Mouse (Mus musculus) kidney, embryonic 16.5 days (tissue): ENCODE data around the gene Phf11b. TPM values are rescaled to one million over a fixed set of nuclear protein-coding genes. Genes with fewer than 3 reads are reported as not detected.
"Not testable (repeated sequence)": the region's sequence is repeated elsewhere in the genome, so short reads cannot be mapped to it uniquely, and the experiment has no call there.

Experiments
- ATAC-seq: fragments of 200-750 bp; cut with Nextera tagmentation; 2 replicates; pipeline ENCODE4 v1.8.0; 2017; ENCODE audit warnings: moderate TSS enrichment; ENCODE audit not compliant: low FRiP score, low TSS enrichment
- H3K27ac ChIP-seq: fragments of 300-500 bp; sonication (generic); 2 replicates; pipeline ENCODE4 v1.5.1; 2014; ENCODE audit warnings: low read length
- H3K27me3 ChIP-seq: fragments of 300-500 bp; sonication (generic); 2 replicates; pipeline ENCODE4 v1.6.1; 2014; ENCODE audit warnings: low read length, control low read depth, mixed read lengths; ENCODE audit not compliant: insufficient read depth
- H3K36me3 ChIP-seq: fragments of 300-500 bp; sonication (generic); 2 replicates; pipeline ENCODE4 v1.6.1; 2014; ENCODE audit warnings: low read length, control low read depth, mixed read lengths; ENCODE audit not compliant: insufficient read depth
- H3K4me1 ChIP-seq: fragments of 300-500 bp; sonication (generic); 2 replicates; pipeline ENCODE4 v1.6.1; 2014; ENCODE audit warnings: low read length, control low read depth, mixed read lengths; ENCODE audit not compliant: insufficient read depth
- H3K4me2 ChIP-seq: fragments of 300-500 bp; sonication (generic); replicated peaks from 2 replicates; pipeline ENCODE4 v1.6.1; 2014; ENCODE audit warnings: low read depth, low read length
- H3K4me3 ChIP-seq: fragments of 300-500 bp; sonication (generic); 2 replicates; pipeline ENCODE4 v1.5.1; 2014; ENCODE audit warnings: mild to moderate bottlenecking, low read length
- H3K9ac ChIP-seq: fragments of 300-500 bp; sonication (generic); replicated peaks from 2 replicates; pipeline ENCODE4 v1.6.1; 2014; ENCODE audit warnings: low read length
- H3K9me3 ChIP-seq: fragments of 300-500 bp; sonication (generic); 2 replicates; pipeline ENCODE4 v1.6.1; 2016; ENCODE audit warnings: low read length, control low read depth
- WGBS: fragments of 180-500 bp; shearing (Covaris S2); extraction: QIAGEN DNeasy Blood & Tissue Kit; methylation state at CpG from one replicate; pipeline ENCODE4 v1.1.7; 2014; 5-methylcytosine and 5-hydroxymethylcytosine counted together
- polyA plus RNA-seq: library from polyadenylated mRNA; unstranded; fragments of >200 nt; fragmentation: Nextera tagmentation; extraction: Ambion mirVana; gene quantifications from 2 replicates; pipeline ENCODE4 v1.2.1, GENCODE M21; 2015

The Phf11b gene
- polyA plus RNA-seq, 1 experiment from 2014 or later: 1.2 TPM

- not testable (repeated sequence) for ATAC-seq, H3K4me1 ChIP-seq, H3K9me3 ChIP-seq, H3K9ac ChIP-seq, H3K4me3 ChIP-seq, H3K27ac ChIP-seq, H3K4me2 ChIP-seq, H3K36me3 ChIP-seq, H3K27me3 ChIP-seq
- 84% methylated on average over 3 of the region's 3 CpGs for WGBS
Measured at GRCm38 (mm10) chr14:59319036-59319435, 22.1 kb downstream of the Phf11b start.

GRCm38 (mm10) chr14:59297391-59297790, 43.8 kb downstream of the Phf11b start, which contains the start of gene Phf11a:
TSS of gene Phf11a (minus strand) at chr14:59297522.
- not testable (repeated sequence) for H3K4me3 ChIP-seq

GRCm38 (mm10) chr14:59291769-59292168, 49.4 kb downstream of the Phf11b start:
- not testable (repeated sequence) for ATAC-seq

More at GRCm38 (mm10) chr14:59297391-59297790, 43.8 kb downstream of the Phf11b start, which contains the start of gene Phf11a:
- WGBS: 90% methylated on average over 1 of the region's 1 CpGs
- H3K27me3 ChIP-seq, H3K4me1 ChIP-seq, H3K36me3 ChIP-seq, ATAC-seq, H3K4me2 ChIP-seq, H3K27ac ChIP-seq, H3K9ac ChIP-seq, H3K9me3 ChIP-seq: not testable (repeated sequence)

GRCm38 (mm10) chr14:59274961-59275360, 66.2 kb downstream of the Phf11b start:
- H3K36me3 ChIP-seq, H3K4me1 ChIP-seq, H3K4me3 ChIP-seq, ATAC-seq, H3K27ac ChIP-seq, H3K9me3 ChIP-seq, H3K9ac ChIP-seq, H3K4me2 ChIP-seq, H3K27me3 ChIP-seq: not testable (repeated sequence)
- WGBS: 87% methylated on average over 4 of the region's 4 CpGs

More at GRCm38 (mm10) chr14:59291769-59292168, 49.4 kb downstream of the Phf11b start:
- not testable (repeated sequence) for H3K27ac ChIP-seq, H3K9me3 ChIP-seq, H3K4me1 ChIP-seq, H3K9ac ChIP-seq, H3K36me3 ChIP-seq, H3K27me3 ChIP-seq, H3K4me3 ChIP-seq, H3K4me2 ChIP-seq

Other genes with a start within 250 kb of the Phf11b start
- not detected in 2 replicates for gene 1700129C05Rik, start 198.5 kb downstream of the Phf11b start, polyA plus RNA-seq
- gene Gm5142, start 162.6 kb downstream of the Phf11b start, polyA plus RNA-seq: not detected in 2 replicates
- gene Rcbtb1, start 140.1 kb downstream of the Phf11b start, polyA plus RNA-seq: 64.2 and 65.0 TPM in 2 replicates
- gene Gm6904, start 81.1 kb downstream of the Phf11b start, polyA plus RNA-seq: not detected in 2 replicates
- gene Phf11a, start 43.8 kb downstream of the Phf11b start, polyA plus RNA-seq: 0.11 TPM in 1 of 2 replicates, not detected in the other
- 0.91 and 1.3 TPM in 2 replicates for gene Phf11d, start 24.1 kb upstream of the Phf11b start, polyA plus RNA-seq
- gene Phf11c, start 54.0 kb upstream of the Phf11b start, polyA plus RNA-seq: 0.50 and 0.74 TPM in 2 replicates
- gene Setdb2, start 99.5 kb upstream of the Phf11b start, polyA plus RNA-seq: 10.2 and 10.7 TPM in 2 replicates
- gene Cab39l, start 99.6 kb upstream of the Phf11b start, polyA plus RNA-seq: 43.6 and 43.7 TPM in 2 replicates